Mouse (Mus musculus) G1E (cell line): ENCODE data around the gene Napb. TPM values are rescaled to one million over a fixed set of nuclear protein-coding genes. Genes with fewer than 3 reads are reported as not detected.
A peak's percentile ranks its signal among the peaks of the same experiment; 100 is the strongest.
"Not testable (repeated sequence)": the region's sequence is repeated elsewhere in the genome, so short reads cannot be mapped to it uniquely, and the experiment has no call there.

Source experiments
- ATAC-seq: 2 replicates; pipeline ENCODE4 v1.8.0; 2016; ENCODE audit warnings: mild to moderate bottlenecking; ENCODE audit not compliant: insufficient number of reproducible peaks, poor library complexity, low FRiP score, severe bottlenecking; ENCODE audit errors: extremely low read depth
- DNase-seq: peaks from one replicate; pipeline ENCODE4 v3.0.0; 2012; ENCODE audit warnings: low spot score
- H3K27me3 ChIP-seq: 2 replicates; pipeline ENCODE4 v1.6.1; 2012; ENCODE audit warnings: mild to moderate bottlenecking, low read length, inconsistent platforms; ENCODE audit not compliant: insufficient read depth
- H3K36me3 ChIP-seq: replicated peaks from 2 replicates; pipeline ENCODE3; 2012; ENCODE audit warnings: mild to moderate bottlenecking, inconsistent platforms
- H3K4me1 ChIP-seq: 2 replicates; pipeline ENCODE4 v1.6.1; 2012; ENCODE audit warnings: low read depth, low read length, inconsistent platforms, mixed read lengths; ENCODE audit not compliant: insufficient read depth
- H3K4me3 ChIP-seq: 2 replicates; pipeline ENCODE4 v1.5.1; 2012; ENCODE audit warnings: low read depth, mild to moderate bottlenecking, inconsistent platforms, low read length, moderate library complexity, mixed read lengths
- H3K9me3 ChIP-seq: replicated peaks from 2 replicates; pipeline ENCODE4 v1.6.1; 2012; ENCODE audit warnings: inconsistent platforms
- CTCF ChIP-seq: IDR thresholded peaks from 2 replicates; pipeline ENCODE4 v1.5.1; 2012; ENCODE audit warnings: low read depth, low read length, inconsistent platforms, mixed read lengths
- GATA1 ChIP-seq: IDR thresholded peaks from 2 replicates; pipeline ENCODE4 v1.6.1; 2012; ENCODE audit warnings: borderline replicate concordance, low read length, inconsistent platforms, mixed read lengths
- GATA2 ChIP-seq: IDR thresholded peaks from 2 replicates; pipeline ENCODE4 v1.6.1; 2012; ENCODE audit warnings: low read depth, low read length, inconsistent platforms, borderline replicate concordance
- POLR2AphosphoS5 ChIP-seq: IDR thresholded peaks from 2 replicates; pipeline ENCODE4 v1.6.1; 2012; ENCODE audit warnings: low read depth, low read length, inconsistent platforms; ENCODE audit not compliant: insufficient replicate concordance
- TAL1 ChIP-seq: conservative IDR thresholded peaks from 2 replicates; pipeline ENCODE4 v1.6.1; 2012; ENCODE audit warnings: low read depth, low read length, inconsistent platforms, mixed read lengths
- polyA plus RNA-seq: library from polyadenylated mRNA; stranded (reverse); fragments of >175 nt; gene quantifications from 2 replicates; pipeline ENCODE4 v1.2.3, GENCODE M21; 2012
- total RNA-seq, 2 experiments: library from RNA; stranded (forward) in 1 of 2; stranded (reverse) in 1 of 2; fragments of 200-1000 nt in 1 of 2; fragments of >200 nt in 1 of 2; fragmentation: Nextera tagmentation in 1 of 2; gene quantifications; 2 replicates each; pipeline ENCODE4 v1.2.3; 2014 to 2017

Gene Napb
- not detected in 2 replicates for total RNA-seq (2014; fragmentation: Nextera tagmentation)
- total RNA-seq (2017) = 0.16 TPM in 1 of 2 replicates, not detected in the other
- not detected in 2 replicates for polyA plus RNA-seq

- no peaks in the 10 kb centered on the region for H3K36me3 ChIP-seq
- H3K27me3 ChIP-seq = no peaks in the 10 kb centered on the region
- TF ChIP-seq CTCF (no peak), TAL1 (no peak), GATA1 (no peak), POLR2AphosphoS5 (no peak), GATA2 (no peak)
- ATAC-seq (no peak), DNase-seq (no peak)
- no peaks in the 10 kb centered on the region for H3K4me1 ChIP-seq
- peak within 1 kb of the TSS; percentile 20; the same call in 1 of the 2 replicates for H3K4me3 ChIP-seq
- peaks cover 19% of the 10 kb centered on the region for H3K9me3 ChIP-seq
Measured at GRCm38 (mm10) chr2:148732327-148733000, at the start of gene Napb. Gene Napb (minus strand): TSS chr2:148732467.

GRCm38 (mm10) chr2:148781709-148782108, 49.4 kb upstream of the Napb start, which contains the start of gene 8030411F24Rik:
Gene 8030411F24Rik (plus strand): TSS chr2:148782009.
- no peaks in the 10 kb centered on the region for H3K27me3 ChIP-seq
- no peaks in the 10 kb centered on the region for H3K36me3 ChIP-seq
- H3K9me3 ChIP-seq = no peaks in the 10 kb centered on the region
- no peak for ATAC-seq
- no peak for TF ChIP-seq GATA1
- no peak for DNase-seq
- H3K4me1 ChIP-seq = no peaks in the 10 kb centered on the region
- H3K4me3 ChIP-seq = no peak within 1 kb of the TSS

GRCm38 (mm10) chr2:148771397-148771796, 39.1 kb upstream of the Napb start, which contains the start of gene Cst11:
Gene Cst11 (minus strand): TSS chr2:148771497.
- DNase-seq, H3K4me3 ChIP-seq, H3K36me3 ChIP-seq, H3K27me3 ChIP-seq, H3K4me1 ChIP-seq, ATAC-seq, H3K9me3 ChIP-seq: not testable (repeated sequence)

- ATAC-seq (no peak), DNase-seq (no peak)
- Histone ChIP-seq H3K4me1 (no peaks in the 10 kb centered on the region), H3K4me3 (no peak overlapping the region), H3K9me3 (no peaks in the 10 kb centered on the region), H3K27me3 (no peaks in the 10 kb centered on the region), H3K36me3 (no peaks in the 10 kb centered on the region)
- TF ChIP-seq GATA2 = no peak
- no peak for TF ChIP-seq GATA1
- no peak for TF ChIP-seq POLR2AphosphoS5
- TF ChIP-seq CTCF = no peak
Measured at GRCm38 (mm10) chr2:148763648-148764388, 31.6 kb upstream of the Napb start.

- Histone ChIP-seq H3K4me1 (peaks cover 3% of the 10 kb centered on the region; the same call in 1 of the 2 replicates), H3K4me3 (no peak overlapping the region), H3K9me3 (no peaks in the 10 kb centered on the region), H3K27me3 (no peaks in the 10 kb centered on the region), H3K36me3 (no peaks in the 10 kb centered on the region)
- ATAC-seq (no peak), DNase-seq (no peak)
- TF ChIP-seq CTCF (no peak), POLR2AphosphoS5 (no peak), GATA1 (no peak), TAL1 (no peak), GATA2 (no peak)
Measured at GRCm38 (mm10) chr2:148754310-148754846, 22.1 kb upstream of the Napb start.

GRCm38 (mm10) chr2:148751893-148752813, 19.9 kb upstream of the Napb start:
- DNase-seq (peak; percentile 20), ATAC-seq (peak; percentile 86)
- Histone ChIP-seq H3K27me3 (no peaks in the 10 kb centered on the region), H3K9me3 (no peaks in the 10 kb centered on the region), H3K36me3 (no peaks in the 10 kb centered on the region), H3K4me3 (no peak overlapping the region), H3K4me1 (peaks cover 3% of the 10 kb centered on the region; the same call in 1 of the 2 replicates)
- TF ChIP-seq CTCF (peak; percentile 21), TAL1 (no peak), POLR2AphosphoS5 (no peak)
